Mouse (Mus musculus) MEL (cell line): ENCODE measurements around the gene Ino80b. TPM values are rescaled to one million over a fixed set of nuclear protein-coding genes. Genes with fewer than 3 reads are reported as not detected.

Experiments used
- DNase-seq: peaks from one replicate; pipeline ENCODE4 v3.0.0; 2011; ENCODE audit warnings: low read depth, low spot score
- H3K27ac ChIP-seq: 2 replicates; pipeline ENCODE4 v1.5.1; 2012; ENCODE audit warnings: low read depth, mild to moderate bottlenecking, control low read depth, low read length, moderate library complexity; ENCODE audit not compliant: control insufficient read depth
- H3K27me3 ChIP-seq, 2 experiments: fragments of 150-350 bp in 1 of 2; sonication (generic) in 1 of 2; 2 replicates each; pipeline ENCODE4 v1.6.1; 2012; ENCODE audit warnings: low read length in 2 of 2, mild to moderate bottlenecking in 2 of 2, improper control_type of control experiment in 1 of 2, moderate library complexity in 1 of 2; ENCODE audit not compliant: insufficient read depth in 2 of 2, control insufficient read depth in 1 of 2
- H3K36me3 ChIP-seq, 2 experiments: 2 replicates each; pipeline ENCODE4 v1.6.1; 2012 to 2014; ENCODE audit warnings: low read length in 2 of 2, improper control_type of control experiment in 1 of 2, inconsistent platforms in 1 of 2, mild to moderate bottlenecking in 1 of 2; ENCODE audit not compliant: insufficient read depth in 2 of 2, control insufficient read depth in 1 of 2
- H3K4me1 ChIP-seq, 2 experiments: fragments of 150-350 bp in 1 of 2; sonication (generic) in 1 of 2; 2 replicates each; pipeline ENCODE4 v1.6.1; 2012; ENCODE audit warnings: low read length in 2 of 2, improper control_type of control experiment in 1 of 2, mild to moderate bottlenecking in 1 of 2; ENCODE audit not compliant: insufficient read depth in 2 of 2, control insufficient read depth in 1 of 2
- H3K4me3 ChIP-seq, 2 experiments: fragments of 150-350 bp in 1 of 2; sonication (generic) in 1 of 2; 2 replicates each; pipeline ENCODE4 v1.5.1; 2012; ENCODE audit warnings: low read depth in 2 of 2, low read length in 2 of 2, mild to moderate bottlenecking in 2 of 2, moderate library complexity in 2 of 2, control low read depth in 1 of 2, improper control_type of control experiment in 1 of 2; ENCODE audit not compliant: control insufficient read depth in 1 of 2, insufficient read depth in 1 of 2
- H3K79me2 ChIP-seq: 2 replicates; pipeline ENCODE4 v1.6.1; 2012; ENCODE audit warnings: mild to moderate bottlenecking, low read length, moderate library complexity; ENCODE audit not compliant: control insufficient read depth, poor library complexity, insufficient read depth
- H3K9ac ChIP-seq: 2 replicates; pipeline ENCODE4 v1.6.1; 2012; ENCODE audit warnings: low read depth, mild to moderate bottlenecking, control low read depth, low read length, moderate library complexity; ENCODE audit not compliant: control insufficient read depth, poor library complexity, severe bottlenecking
- H3K9me3 ChIP-seq: fragments of 150-350 bp; sonication (generic); replicated peaks from 2 replicates; pipeline ENCODE4 v1.6.1; 2012; ENCODE audit warnings: mild to moderate bottlenecking, low read length, improper control_type of control experiment, moderate library complexity; ENCODE audit not compliant: insufficient read depth
- BHLHE40 ChIP-seq: IDR thresholded peaks from 2 replicates; pipeline ENCODE4 v1.6.1; 2012; ENCODE audit warnings: low read depth, mild to moderate bottlenecking, inconsistent platforms, low read length, improper control_type of control experiment, borderline replicate concordance
- ELF1 ChIP-seq: IDR thresholded peaks from 2 replicates; pipeline ENCODE4 v1.6.1; 2014; ENCODE audit warnings: low read depth, mild to moderate bottlenecking, inconsistent platforms, low read length, improper control_type of control experiment, moderate library complexity
- EP300 ChIP-seq, 2 experiments: IDR thresholded peaks; 2 replicates each; pipeline ENCODE4 v1.6.1; 2011; ENCODE audit warnings: improper control_type of control experiment in 2 of 2, low read length in 2 of 2, low read depth in 1 of 2, mild to moderate bottlenecking in 1 of 2
- ETS1 ChIP-seq: IDR thresholded peaks from 2 replicates; pipeline ENCODE4 v1.6.1; 2012; ENCODE audit warnings: low read depth, mild to moderate bottlenecking, inconsistent platforms, low read length, improper control_type of control experiment, moderate library complexity
- GABPA ChIP-seq: IDR thresholded peaks from 2 replicates; pipeline ENCODE4 v1.6.1; 2012; ENCODE audit warnings: low read depth, mild to moderate bottlenecking, inconsistent platforms, low read length, improper control_type of control experiment, moderate library complexity
- GATA1 ChIP-seq: IDR thresholded peaks from 2 replicates; pipeline ENCODE4 v1.6.1; 2011; ENCODE audit warnings: low read depth, low read length, improper control_type of control experiment
- JUND ChIP-seq: IDR thresholded peaks from 2 replicates; pipeline ENCODE4 v1.6.1; 2011; ENCODE audit warnings: low read depth, mild to moderate bottlenecking, improper control_type of control experiment, low read length
- MAFK ChIP-seq: IDR thresholded peaks from 2 replicates; pipeline ENCODE4 v1.6.1; 2011; ENCODE audit warnings: low read depth, mild to moderate bottlenecking, low read length, improper control_type of control experiment, borderline replicate concordance
- MAX ChIP-seq: IDR thresholded peaks from 2 replicates; pipeline ENCODE4 v1.6.1; 2011; ENCODE audit warnings: low read length, improper control_type of control experiment
- MEF2A ChIP-seq: IDR thresholded peaks from 2 replicates; pipeline ENCODE4 v1.6.1; 2014; ENCODE audit warnings: low read depth, mild to moderate bottlenecking, inconsistent platforms, low read length, improper control_type of control experiment; ENCODE audit not compliant: poor library complexity, insufficient replicate concordance, severe bottlenecking; ENCODE audit errors: extremely low read depth
- MXI1 ChIP-seq: IDR thresholded peaks from 2 replicates; pipeline ENCODE4 v1.6.1; 2011; ENCODE audit warnings: mild to moderate bottlenecking, low read depth, low read length, improper control_type of control experiment
- MYC ChIP-seq: IDR thresholded peaks from 2 replicates; pipeline ENCODE4 v1.6.1; 2011; ENCODE audit warnings: low read depth, mild to moderate bottlenecking, low read length, improper control_type of control experiment, moderate library complexity
- POLR2A ChIP-seq, 2 experiments: IDR thresholded peaks; 2 replicates each; pipeline ENCODE4 v1.6.1; 2011 to 2012; ENCODE audit warnings: low read length in 2 of 2, mild to moderate bottlenecking in 2 of 2, control low read depth in 1 of 2, improper control_type of control experiment in 1 of 2, low read depth in 1 of 2, moderate library complexity in 1 of 2; ENCODE audit not compliant: control insufficient read depth in 1 of 2, insufficient read depth in 1 of 2, poor library complexity in 1 of 2
- POLR2AphosphoS2 ChIP-seq: IDR thresholded peaks from 2 replicates; pipeline ENCODE4 v1.6.1; 2011; ENCODE audit warnings: low read length, improper control_type of control experiment
- POLR2AphosphoS5 ChIP-seq: IDR thresholded peaks from 2 replicates; pipeline ENCODE4 v1.6.1; 2012; ENCODE audit warnings: low read depth, borderline replicate concordance, mild to moderate bottlenecking, inconsistent platforms, low read length, moderate library complexity, mixed read lengths
- RAD21 ChIP-seq: IDR thresholded peaks from 2 replicates; pipeline ENCODE4 v1.6.1; 2011; ENCODE audit warnings: mild to moderate bottlenecking, low read depth, low read length, improper control_type of control experiment
- RCOR1 ChIP-seq: IDR thresholded peaks from 2 replicates; pipeline ENCODE4 v1.6.1; 2012; ENCODE audit warnings: low read depth, mild to moderate bottlenecking, inconsistent platforms, low read length, improper control_type of control experiment
- SMC3 ChIP-seq: IDR thresholded peaks from 2 replicates; pipeline ENCODE4 v1.6.1; 2011; ENCODE audit warnings: low read depth, low read length, improper control_type of control experiment
- TBP ChIP-seq: IDR thresholded peaks from 2 replicates; pipeline ENCODE4 v1.8.0; 2011; ENCODE audit warnings: low read depth, low read length, improper control_type of control experiment
- USF1 ChIP-seq: IDR thresholded peaks from 2 replicates; pipeline ENCODE4 v1.6.1; 2014; ENCODE audit warnings: low read depth, mild to moderate bottlenecking, inconsistent platforms, low read length, improper control_type of control experiment, moderate library complexity
- USF2 ChIP-seq, 2 experiments: IDR thresholded peaks; 2 replicates each; pipeline ENCODE4 v1.6.1; 2011 to 2012; ENCODE audit warnings: improper control_type of control experiment in 2 of 2, low read length in 2 of 2, borderline replicate concordance in 1 of 2, inconsistent platforms in 1 of 2, low read depth in 1 of 2, mild to moderate bottlenecking in 1 of 2; ENCODE audit not compliant: insufficient read depth in 1 of 2
- ZMIZ1 ChIP-seq: IDR thresholded peaks from 2 replicates; pipeline ENCODE4 v1.6.1; 2012; ENCODE audit warnings: low read depth, mild to moderate bottlenecking, inconsistent platforms, low read length, improper control_type of control experiment, moderate library complexity
- polyA plus RNA-seq, 2 experiments: library from polyadenylated mRNA; stranded (reverse) in 1 of 2; unstranded in 1 of 2; fragments of >175 nt in 1 of 2; fragments of >200 nt in 1 of 2; gene quantifications; 2 replicates each; pipeline versions ENCODE4 v1.2.1 to v1.2.4; 2012; ENCODE audit warnings: low replicate concordance in 2 of 2, low read depth in 1 of 2; ENCODE audit not compliant: insufficient read length in 2 of 2, insufficient read depth in 1 of 2, missing spikeins in 1 of 2
- total RNA-seq: library from RNA; depleted of rRNA; stranded (reverse); fragments of 300-350 nt; gene quantifications from 2 replicates; pipeline ENCODE4 v1.2.3, GENCODE M21; 2012

Gene Ino80b
- total and polyA plus RNA-seq, 3 experiments: 30.6 to 40.9 TPM; not detected in 1

GRCm38 (mm10) chr6:83117616-83118015 is 7.6 kb downstream of the Ino80b start:
- no peak for DNase-seq
- H3K36me3 ChIP-seq: peaks cover 0 to 20% of the 10 kb centered on the region in 2 experiments; a peak in 2 of 4 replicates

GRCm38 (mm10) chr6:83117165-83117438 is 8.1 kb downstream of the Ino80b start:
- peaks cover 36% of the 10 kb centered on the region for H3K79me2 ChIP-seq
- no peaks in the 10 kb centered on the region for H3K9me3 ChIP-seq
- peaks cover 0 to 19% of the 10 kb centered on the region in 2 experiments; a peak in 2 of 4 replicates for H3K4me1 ChIP-seq
- H3K27me3 ChIP-seq: no peaks in the 10 kb centered on the region
- H3K27ac ChIP-seq: no peak overlapping the region
- no peak overlapping the region; a peak in 1 of 4 replicates for H3K4me3 ChIP-seq
- DNase-seq: no peak
- TF ChIP-seq USF1 (no peak), POLR2AphosphoS2 (no peak), GATA1 (no peak), MAX (no peak), MYC (no peak), EP300 (IDR thresholded peaks at IDR 0.05; ENCODE audit: low read depth in 1 of 2, low read length in 2 of 2) (no peak), SMC3 (no peak), RAD21 (no peak)
- peaks cover 0 to 15% of the 10 kb centered on the region in 2 experiments; a peak in 2 of 4 replicates for H3K36me3 ChIP-seq
- no peak overlapping the region; the same call in 1 of the 2 replicates for H3K9ac ChIP-seq

More at GRCm38 (mm10) chr6:83117616-83118015, 7.6 kb downstream of the Ino80b start:
- Histone ChIP-seq H3K79me2 (peaks cover 41% of the 10 kb centered on the region), H3K9ac (no peak overlapping the region), H3K9me3 (no peaks in the 10 kb centered on the region), H3K4me1 (peaks cover 0 to 22% of the 10 kb centered on the region in 2 experiments; a peak in 2 of 4 replicates), H3K27ac (no peak overlapping the region)
- TF ChIP-seq EP300 (IDR thresholded peaks at IDR 0.05; ENCODE audit: low read depth in 1 of 2, low read length in 2 of 2) (no peak), ZMIZ1 (no peak; the same call in 1 of the 2 replicates), TBP (no peak), POLR2A (IDR thresholded peaks at IDR 0.05; ENCODE audit: control insufficient read depth in 1 of 2, insufficient read depth in 1 of 2, low read depth in 1 of 2, low read length in 2 of 2, poor library complexity in 1 of 2) (0 out of 4 replicates have a peak, but pooled peaks have one; percentile 1 to 31), MYC (no peak), MAFK (no peak)
- TF ChIP-seq, all 39 proteins: peak for 1
- Histone ChIP-seq H3K27me3 (no peaks in the 10 kb centered on the region), H3K4me3 (no peak overlapping the region)

GRCm38 (mm10) chr6:83116373-83117164 is 8.7 kb downstream of the Ino80b start:
- TF ChIP-seq MXI1 (no peak), GABPA (no peak), ETS1 (no peak), MAFK (no peak), USF2 (IDR thresholded peaks at IDR 0.05; ENCODE audit: borderline replicate concordance in 1 of 2, insufficient read depth in 1 of 2, low read depth in 1 of 2, low read length in 2 of 2) (no peak), JUND (no peak), MEF2A (no peak), POLR2AphosphoS5 (no peak), BHLHE40 (no peak), TBP (no peak), ELF1 (no peak), RCOR1 (no peak), SMC3 (no peak)
- peak overlapping the region; percentile 89 to 94 for H3K4me3 ChIP-seq
- no peaks in the 10 kb centered on the region for H3K9me3 ChIP-seq
- H3K27me3 ChIP-seq: no peaks in the 10 kb centered on the region
- no peak for DNase-seq
- peak overlapping the region; percentile 4 for H3K27ac ChIP-seq
- peaks cover 35% of the 10 kb centered on the region for H3K79me2 ChIP-seq
- peak overlapping the region; percentile 88 for H3K9ac ChIP-seq
- H3K4me1 ChIP-seq: peaks cover 0 to 19% of the 10 kb centered on the region in 2 experiments; a peak in 2 of 4 replicates
- H3K36me3 ChIP-seq: peaks cover 0 to 15% of the 10 kb centered on the region in 2 experiments; a peak in 2 of 4 replicates
